Mouse (Mus musculus) limb, embryonic 13.5 days (tissue): ENCODE results near the gene Abhd10. TPM values are rescaled to one million over a fixed set of nuclear protein-coding genes. Genes with fewer than 3 reads are reported as not detected.

Experiments used
- ATAC-seq: fragments of 200-750 bp; cut with Nextera tagmentation; 2 replicates; pipeline ENCODE4 v1.8.0; 2017; ENCODE audit warnings: low read depth, moderate number of reproducible peaks, moderate TSS enrichment; ENCODE audit not compliant: low FRiP score
- H3K27ac ChIP-seq: fragments of 300-500 bp; sonication (generic); 2 replicates; pipeline ENCODE4 v1.5.1; 2015; ENCODE audit warnings: inconsistent platforms, mild to moderate bottlenecking, moderate library complexity
- H3K27me3 ChIP-seq: fragments of 300-500 bp; sonication (generic); 2 replicates; pipeline ENCODE4 v1.6.1; 2015; ENCODE audit warnings: mild to moderate bottlenecking, inconsistent platforms
- H3K36me3 ChIP-seq: fragments of 300-500 bp; sonication (generic); 2 replicates; pipeline ENCODE4 v1.6.1; 2015; ENCODE audit warnings: inconsistent platforms, mild to moderate bottlenecking, moderate library complexity
- H3K4me1 ChIP-seq: fragments of 300-500 bp; sonication (generic); 2 replicates; pipeline ENCODE4 v1.6.1; 2015; ENCODE audit warnings: inconsistent platforms
- H3K4me2 ChIP-seq: fragments of 300-500 bp; sonication (generic); replicated peaks from 2 replicates; pipeline ENCODE4 v1.6.1; 2015; ENCODE audit warnings: inconsistent platforms, mild to moderate bottlenecking, moderate library complexity
- H3K4me3 ChIP-seq: fragments of 300-500 bp; sonication (generic); 2 replicates; pipeline ENCODE4 v1.5.1; 2015; ENCODE audit warnings: moderate library complexity, mild to moderate bottlenecking, inconsistent platforms
- H3K9ac ChIP-seq: fragments of 300-500 bp; sonication (generic); 2 replicates; pipeline ENCODE4 v1.6.1; 2015; ENCODE audit warnings: mild to moderate bottlenecking, inconsistent platforms
- H3K9me3 ChIP-seq: fragments of 300-500 bp; sonication (generic); 2 replicates; pipeline ENCODE4 v1.6.1; 2016; ENCODE audit warnings: inconsistent platforms
- WGBS: fragments of 180-500 bp; shearing (Covaris S2); methylation state at CpG from one replicate; pipeline ENCODE4 v1.1.7; 2015; 5-methylcytosine and 5-hydroxymethylcytosine counted together
- polyA plus RNA-seq: library from polyadenylated mRNA; unstranded; fragments of >200 nt; fragmentation: Nextera tagmentation; extraction: Ambion mirVana; gene quantifications from 2 replicates; pipeline ENCODE4 v1.2.1, GENCODE M21; 2015

Abhd10 gene
- 37.1 and 42.3 TPM in 2 replicates for polyA plus RNA-seq

DNA sequence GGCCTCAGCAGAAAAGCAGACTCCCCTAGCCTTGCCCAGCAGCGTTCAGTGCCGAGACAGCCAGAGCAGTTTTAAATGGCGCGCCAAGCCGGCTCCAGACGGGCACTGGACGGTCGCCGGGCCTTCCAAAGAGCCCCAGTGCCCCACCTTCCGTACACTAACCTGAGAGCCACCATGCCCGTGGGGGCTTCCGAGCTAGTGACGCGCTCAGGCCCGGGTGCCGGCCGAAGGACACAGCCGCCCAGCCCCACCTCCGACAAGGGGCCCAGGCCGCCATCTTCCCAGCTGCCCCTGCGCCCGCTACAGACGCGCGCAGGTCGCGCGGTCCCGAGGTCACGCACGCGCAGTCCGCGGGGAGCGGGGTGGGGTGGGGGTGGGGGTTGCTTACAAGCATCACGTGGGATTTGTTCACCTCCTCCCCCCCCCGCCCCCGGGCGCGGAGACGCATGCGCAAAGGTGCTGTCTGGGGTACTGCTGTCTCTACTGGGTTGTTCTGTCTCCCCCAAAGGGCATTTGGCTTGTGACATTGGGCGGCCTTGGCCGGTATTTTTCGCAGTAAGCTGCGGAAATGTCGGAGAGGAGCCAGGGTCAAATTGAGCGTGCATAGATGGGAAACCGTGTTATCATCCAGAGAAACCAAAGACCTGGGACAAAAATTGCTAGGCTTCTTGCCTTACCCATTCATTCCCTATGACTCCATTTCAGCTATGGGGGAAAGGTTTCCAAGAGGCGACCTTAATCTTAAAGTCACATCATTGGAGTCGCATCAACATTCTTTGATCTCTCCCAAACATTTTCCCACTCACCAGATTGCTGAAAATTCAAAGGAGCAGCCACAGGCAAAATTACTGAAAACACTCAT is at the start of gene Abhd10:
TSS of gene Abhd10 (minus strand) at position 341 of the 862 bp plus-strand sequence.
- H3K9me3 ChIP-seq, result no peaks in the 10 kb centered on the region
- peak within 1 kb of the TSS; percentile 67 for H3K4me2 ChIP-seq
- H3K27ac ChIP-seq, result peak within 1 kb of the TSS; percentile 88
- peaks cover 17% of the 10 kb centered on the region for H3K4me1 ChIP-seq
- peaks cover 16% of the 10 kb centered on the region for H3K36me3 ChIP-seq
- no peaks in the 10 kb centered on the region for H3K27me3 ChIP-seq
- peak within 1 kb of the TSS; percentile 88 for H3K9ac ChIP-seq
- peak within 1 kb of the TSS; percentile 73 for H3K4me3 ChIP-seq
- ATAC-seq, result peak; percentile 98
- under 1% methylated on average over 50 of the region's 51 CpGs for WGBS

- Histone ChIP-seq H3K4me1 (no peaks in the 10 kb centered on the region), H3K4me2 (no peak overlapping the region), H3K9me3 (no peaks in the 10 kb centered on the region), H3K4me3 (no peak overlapping the region), H3K27me3 (no peaks in the 10 kb centered on the region), H3K36me3 (peaks cover 57% of the 10 kb centered on the region), H3K27ac (no peak overlapping the region), H3K9ac (no peak overlapping the region)
- ATAC-seq, result no peak
- 67% methylated on average over 5 of the region's 5 CpGs for whole genome bisulfite sequencing
Measured at GRCm38 (mm10) chr16:45791286-45791685, 48.5 kb upstream of the Abhd10 start.

GRCm38 (mm10) chr16:45789311-45789710 is 46.6 kb upstream of the Abhd10 start:
- Histone ChIP-seq H3K4me2 (no peak overlapping the region), H3K4me1 (no peaks in the 10 kb centered on the region), H3K27me3 (no peaks in the 10 kb centered on the region), H3K9me3 (no peaks in the 10 kb centered on the region), H3K36me3 (peaks cover 60% of the 10 kb centered on the region), H3K9ac (no peak overlapping the region), H3K27ac (no peak overlapping the region), H3K4me3 (no peak overlapping the region)
- ATAC-seq, result no peak
- WGBS, result 93% methylated on average over 2 of the region's 2 CpGs

- ATAC-seq, result no peak
- no peaks in the 10 kb centered on the region for H3K27me3 ChIP-seq
- no peak overlapping the region for H3K9ac ChIP-seq
- WGBS, result 93% methylated on average over 6 of the region's 6 CpGs
- H3K4me2 ChIP-seq, result no peak overlapping the region
- H3K4me1 ChIP-seq, result no peaks in the 10 kb centered on the region
- no peak overlapping the region for H3K4me3 ChIP-seq
- H3K9me3 ChIP-seq, result no peaks in the 10 kb centered on the region
- peaks cover 59% of the 10 kb centered on the region for H3K36me3 ChIP-seq
- no peak overlapping the region for H3K27ac ChIP-seq
Measured at GRCm38 (mm10) chr16:45787650-45788049, 44.9 kb upstream of the Abhd10 start.

- Histone ChIP-seq H3K9ac (no peak overlapping the region), H3K27ac (no peak overlapping the region), H3K27me3 (no peaks in the 10 kb centered on the region), H3K4me2 (no peak overlapping the region), H3K4me1 (no peaks in the 10 kb centered on the region), H3K4me3 (no peak overlapping the region), H3K9me3 (no peaks in the 10 kb centered on the region), H3K36me3 (peaks cover 60% of the 10 kb centered on the region)
- ATAC-seq, result no peak
- 42% methylated on average over 8 of the region's 8 CpGs for WGBS
Measured at GRCm38 (mm10) chr16:45786639-45787038, 43.9 kb upstream of the Abhd10 start.

DNA sequence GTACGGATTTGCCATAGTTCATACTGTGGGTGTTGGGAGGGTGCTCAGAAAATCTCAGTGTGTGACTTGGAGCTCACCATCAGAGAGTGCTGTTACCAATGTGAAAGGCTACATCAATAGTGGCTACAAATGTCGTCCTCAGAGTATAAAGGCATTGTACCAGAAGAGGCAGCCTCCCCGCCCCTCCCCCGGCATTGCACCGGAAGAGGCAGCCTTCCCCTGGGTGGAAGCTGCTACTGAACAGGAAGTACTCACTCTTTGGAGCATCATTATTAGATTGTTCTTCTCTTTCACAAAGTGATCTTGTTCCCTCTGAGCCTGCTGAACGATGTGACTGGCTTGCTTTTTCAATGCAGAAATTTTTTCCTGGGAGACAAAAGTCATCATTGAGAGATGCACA is 37.2 kb upstream of the Abhd10 start:
- no peak overlapping the region for H3K27ac ChIP-seq
- H3K4me2 ChIP-seq, result no peak overlapping the region
- no peak for ATAC-seq
- 76% methylated on average over 6 of the region's 6 CpGs for WGBS
- H3K27me3 ChIP-seq, result no peaks in the 10 kb centered on the region
- no peak overlapping the region for H3K9ac ChIP-seq
- H3K4me3 ChIP-seq, result no peak overlapping the region
- no peaks in the 10 kb centered on the region for H3K4me1 ChIP-seq
- H3K9me3 ChIP-seq, result no peaks in the 10 kb centered on the region
- H3K36me3 ChIP-seq, result peaks cover 81% of the 10 kb centered on the region

GRCm38 (mm10) chr16:45774813-45775212 is 32.1 kb upstream of the Abhd10 start:
- Histone ChIP-seq H3K36me3 (peaks cover 92% of the 10 kb centered on the region), H3K27ac (no peak overlapping the region), H3K9me3 (no peaks in the 10 kb centered on the region), H3K4me3 (no peak overlapping the region), H3K27me3 (no peaks in the 10 kb centered on the region), H3K4me1 (no peaks in the 10 kb centered on the region), H3K4me2 (no peak overlapping the region), H3K9ac (no peak overlapping the region)
- no peak for ATAC-seq
- 88% methylated on average over 5 of the region's 5 CpGs for WGBS

DNA sequence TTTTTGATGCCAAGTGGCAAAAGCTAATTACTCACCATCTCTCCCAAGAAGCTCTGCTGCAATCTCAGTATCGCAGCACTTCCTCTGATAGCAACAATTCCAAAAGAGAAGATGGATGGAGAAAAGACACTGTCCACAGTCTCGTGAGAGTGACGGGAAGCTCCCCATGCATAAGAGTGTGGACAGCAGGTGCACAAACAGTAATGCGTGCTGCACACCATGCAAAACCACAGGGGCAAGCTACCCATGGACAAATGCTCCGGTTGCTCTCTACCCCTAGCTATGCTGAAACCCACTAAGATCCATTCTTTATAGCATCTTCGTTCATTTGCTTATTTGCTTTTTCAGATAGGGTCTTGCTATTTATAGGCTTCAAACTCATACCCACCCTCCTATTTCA is 28.2 kb upstream of the Abhd10 start:
- no peak overlapping the region for H3K9ac ChIP-seq
- 0 out of 2 replicates have a peak, but pooled peaks cover 2% of the 10 kb centered on the region for H3K4me1 ChIP-seq
- H3K27me3 ChIP-seq, result no peaks in the 10 kb centered on the region
- 95% methylated on average over 6 of the region's 6 CpGs for WGBS
- H3K36me3 ChIP-seq, result peaks cover 80% of the 10 kb centered on the region
- H3K27ac ChIP-seq, result no peak overlapping the region
- no peaks in the 10 kb centered on the region for H3K9me3 ChIP-seq
- H3K4me2 ChIP-seq, result no peak overlapping the region
- no peak for ATAC-seq
- H3K4me3 ChIP-seq, result no peak overlapping the region

- 79% methylated on average over 10 of the region's 10 CpGs for WGBS
- no peaks in the 10 kb centered on the region for H3K27me3 ChIP-seq
- no peak overlapping the region for H3K9ac ChIP-seq
- peaks cover 78% of the 10 kb centered on the region for H3K36me3 ChIP-seq
- H3K4me1 ChIP-seq, result peaks cover 6% of the 10 kb centered on the region; the same call in 1 of the 2 replicates
- no peak overlapping the region for H3K4me3 ChIP-seq
- ATAC-seq, result no peak
- H3K27ac ChIP-seq, result peak overlapping the region; percentile 44; the same call in 1 of the 2 replicates
- no peak overlapping the region for H3K4me2 ChIP-seq
- no peaks in the 10 kb centered on the region for H3K9me3 ChIP-seq
Measured at GRCm38 (mm10) chr16:45767853-45768640, 25.3 kb upstream of the Abhd10 start.

DNA sequence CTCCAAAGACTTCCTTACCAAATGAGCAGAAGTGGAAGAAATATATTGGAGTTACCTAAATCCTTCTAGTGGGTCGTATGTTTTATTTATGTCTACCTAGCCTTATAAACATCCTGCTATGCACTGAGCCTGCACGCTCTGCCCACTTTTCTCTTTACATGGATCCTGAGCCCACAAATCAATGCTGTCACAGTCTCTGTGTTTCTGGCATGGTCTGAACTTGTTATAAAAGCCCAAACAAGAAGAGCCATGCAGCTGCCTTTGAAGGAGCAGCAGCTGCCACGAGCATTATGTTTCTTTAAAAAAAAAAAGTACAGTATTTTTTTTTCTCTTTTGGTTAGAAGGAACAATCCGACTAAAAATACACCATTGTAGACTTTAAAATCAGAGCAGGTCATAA is 24.7 kb upstream of the Abhd10 start:
- Histone ChIP-seq H3K4me3 (no peak overlapping the region), H3K27ac (no peak overlapping the region), H3K4me2 (no peak overlapping the region), H3K9me3 (no peaks in the 10 kb centered on the region), H3K27me3 (no peaks in the 10 kb centered on the region), H3K4me1 (peaks cover 6% of the 10 kb centered on the region; the same call in 1 of the 2 replicates), H3K9ac (no peak overlapping the region), H3K36me3 (peaks cover 79% of the 10 kb centered on the region)
- WGBS, result 55% methylated on average over 4 of the region's 4 CpGs
- no peak for ATAC-seq

DNA sequence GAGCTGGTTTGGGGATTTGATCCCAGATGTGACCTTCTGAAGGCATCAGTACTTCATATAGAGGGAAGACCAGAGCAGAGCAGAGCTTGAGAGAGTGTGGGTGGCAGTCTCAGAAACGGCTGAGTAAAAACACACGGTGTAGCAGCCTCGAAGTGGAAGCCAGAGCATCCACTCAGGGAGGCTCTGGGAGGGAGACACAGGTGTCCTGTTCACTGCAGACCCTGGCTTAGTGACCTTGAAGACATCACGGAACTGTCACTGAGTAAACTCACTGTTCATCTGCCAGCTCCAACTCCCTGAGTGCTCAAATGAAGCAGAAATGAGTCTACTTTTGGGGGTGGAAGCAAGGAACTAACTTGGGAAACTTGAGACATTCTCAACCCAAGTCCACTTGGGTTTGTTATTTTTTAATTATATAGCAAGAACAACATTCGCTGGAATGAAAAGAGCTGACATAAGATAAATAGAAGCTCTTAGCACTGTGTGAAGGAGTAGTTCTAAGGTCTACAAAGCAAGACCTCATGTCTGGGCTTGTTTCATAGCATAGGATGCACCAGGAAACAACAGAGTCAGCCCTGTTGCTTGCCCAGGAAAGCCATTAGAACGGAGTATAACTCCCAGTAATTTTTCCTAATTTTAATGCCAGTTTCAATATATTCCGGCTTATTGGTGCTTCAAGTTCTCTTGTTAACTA is 23.2 kb upstream of the Abhd10 start:
- WGBS, result 82% methylated on average over 7 of the region's 7 CpGs
- Histone ChIP-seq H3K36me3 (peaks cover 73% of the 10 kb centered on the region), H3K4me2 (no peak overlapping the region), H3K27ac (no peak overlapping the region), H3K9me3 (no peaks in the 10 kb centered on the region), H3K4me3 (no peak overlapping the region), H3K9ac (no peak overlapping the region), H3K27me3 (no peaks in the 10 kb centered on the region), H3K4me1 (peaks cover 6% of the 10 kb centered on the region; the same call in 1 of the 2 replicates)
- no peak for ATAC-seq

DNA sequence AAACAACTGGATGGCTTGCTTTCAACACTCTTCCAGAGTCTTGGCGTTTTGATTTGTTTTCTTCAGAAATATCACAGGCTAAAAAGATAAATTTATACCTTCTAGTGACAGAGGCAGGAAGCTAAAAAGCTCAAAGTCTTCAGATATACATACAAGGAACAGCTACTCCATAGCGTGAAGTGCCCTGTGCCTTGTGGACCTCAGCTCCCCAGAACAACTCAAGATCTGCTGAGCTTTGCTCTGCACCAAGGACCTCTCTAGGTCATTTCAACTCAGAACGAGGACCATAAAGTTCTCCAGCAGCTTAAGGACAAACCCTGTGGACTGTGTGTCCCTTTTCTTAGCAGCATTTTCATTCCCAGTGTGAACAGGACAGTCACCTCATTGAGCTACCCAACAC is 22.3 kb upstream of the Abhd10 start:
- Histone ChIP-seq H3K9ac (no peak overlapping the region), H3K4me1 (peaks cover 6% of the 10 kb centered on the region; the same call in 1 of the 2 replicates), H3K27ac (no peak overlapping the region), H3K27me3 (no peaks in the 10 kb centered on the region), H3K9me3 (no peaks in the 10 kb centered on the region), H3K36me3 (peaks cover 73% of the 10 kb centered on the region), H3K4me3 (no peak overlapping the region), H3K4me2 (no peak overlapping the region)
- no peak for ATAC-seq
- 83% methylated on average over 3 of the region's 3 CpGs for WGBS
